Mouse (Mus musculus) liver, adult (tissue): ENCODE measurements around the gene Gm5269.

Experiments
- GATA4 ChIP-seq: IDR thresholded peaks from 2 replicates; pipeline ENCODE4 v1.6.1; 2014; ENCODE audit warnings: mild to moderate bottlenecking, low read length; ENCODE audit not compliant: insufficient replicate concordance

The Gm5269 gene

GRCm38 (mm10) chr1:45890173-45890572 lies at the start of gene Gm5269:
Gene Gm5269 (minus strand): TSS chr1:45890273.
- no peak for TF ChIP-seq GATA4

- TF ChIP-seq GATA4, result no peak
Observed at GRCm38 (mm10) chr1:45931127-45931526, 41.1 kb upstream of the Gm5269 start.

GRCm38 (mm10) chr1:45926911-45927310 lies 36.8 kb upstream of the Gm5269 start:
- TF ChIP-seq GATA4, result no peak

DNA sequence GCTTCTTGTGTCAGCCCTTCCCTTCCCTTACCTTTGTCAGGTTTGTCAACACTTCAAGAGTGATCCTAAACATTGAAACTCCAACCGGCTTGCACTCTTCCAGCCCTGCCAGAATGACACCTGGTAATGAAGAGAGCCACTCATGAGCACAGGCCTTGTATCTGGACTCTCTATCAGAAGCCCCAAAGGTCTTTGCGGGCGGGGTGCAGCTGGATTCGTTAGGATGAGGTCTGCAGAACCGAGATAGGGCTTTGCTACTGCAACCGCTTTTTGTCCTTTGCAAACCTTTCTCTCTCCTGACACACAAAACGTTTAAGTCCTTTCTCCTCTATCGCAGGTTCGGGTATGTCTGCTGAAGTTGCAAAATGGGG lies 36.3 kb upstream of the Gm5269 start, which contains the start of gene Slc40a1:
Gene Slc40a1 (minus strand): TSS at position 131 of the 371 bp plus-strand sequence.
- no peak for TF ChIP-seq GATA4

GRCm38 (mm10) chr1:45925500-45926392 lies 35.7 kb upstream of the Gm5269 start:
- TF ChIP-seq GATA4, result no peak

DNA sequence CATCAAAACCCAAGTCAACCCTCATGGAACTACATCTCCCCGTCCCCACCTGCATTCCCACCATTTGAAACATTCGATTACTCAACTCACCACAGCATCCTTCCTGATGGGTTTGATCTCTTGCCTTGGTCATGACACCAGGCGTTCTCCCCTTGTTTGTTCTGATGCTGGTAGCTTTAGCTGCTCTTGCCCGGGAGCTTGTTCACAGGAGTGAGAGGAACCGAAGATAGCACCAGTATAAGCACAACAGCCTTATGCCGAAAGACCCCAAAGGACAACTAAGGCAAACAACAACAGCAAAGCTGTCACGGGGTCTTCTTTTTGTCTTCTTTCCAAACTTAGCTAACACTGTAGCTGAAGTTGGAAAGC lies 35.0 kb upstream of the Gm5269 start:
- no peak for TF ChIP-seq GATA4

GRCm38 (mm10) chr1:45924516-45924915 lies 34.4 kb upstream of the Gm5269 start:
- TF ChIP-seq GATA4, result no peak

DNA sequence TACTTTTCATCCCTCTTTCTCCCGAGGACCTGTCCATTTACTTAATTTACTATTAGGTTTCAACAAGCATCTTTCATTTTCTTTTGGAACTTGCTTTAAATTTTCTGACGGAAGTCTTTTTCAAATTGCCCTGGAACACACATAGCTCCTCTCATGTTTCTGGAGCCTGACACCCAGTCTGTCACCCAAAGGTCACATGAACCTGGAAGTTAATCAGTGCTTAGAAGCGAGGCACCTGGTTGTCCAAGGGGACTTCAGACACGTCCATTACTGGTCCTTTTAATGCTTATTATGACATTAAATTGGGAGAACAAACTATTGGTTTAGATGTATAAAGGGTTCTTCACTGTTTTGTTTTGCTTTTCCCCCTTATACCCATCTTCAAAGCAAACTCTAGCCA lies 33.2 kb upstream of the Gm5269 start:
- no peak for TF ChIP-seq GATA4

GRCm38 (mm10) chr1:45920703-45921102 lies 30.6 kb upstream of the Gm5269 start:
- TF ChIP-seq GATA4, result no peak

- TF ChIP-seq GATA4, result no peak
Observed at GRCm38 (mm10) chr1:45919752-45920151, 29.7 kb upstream of the Gm5269 start.

DNA sequence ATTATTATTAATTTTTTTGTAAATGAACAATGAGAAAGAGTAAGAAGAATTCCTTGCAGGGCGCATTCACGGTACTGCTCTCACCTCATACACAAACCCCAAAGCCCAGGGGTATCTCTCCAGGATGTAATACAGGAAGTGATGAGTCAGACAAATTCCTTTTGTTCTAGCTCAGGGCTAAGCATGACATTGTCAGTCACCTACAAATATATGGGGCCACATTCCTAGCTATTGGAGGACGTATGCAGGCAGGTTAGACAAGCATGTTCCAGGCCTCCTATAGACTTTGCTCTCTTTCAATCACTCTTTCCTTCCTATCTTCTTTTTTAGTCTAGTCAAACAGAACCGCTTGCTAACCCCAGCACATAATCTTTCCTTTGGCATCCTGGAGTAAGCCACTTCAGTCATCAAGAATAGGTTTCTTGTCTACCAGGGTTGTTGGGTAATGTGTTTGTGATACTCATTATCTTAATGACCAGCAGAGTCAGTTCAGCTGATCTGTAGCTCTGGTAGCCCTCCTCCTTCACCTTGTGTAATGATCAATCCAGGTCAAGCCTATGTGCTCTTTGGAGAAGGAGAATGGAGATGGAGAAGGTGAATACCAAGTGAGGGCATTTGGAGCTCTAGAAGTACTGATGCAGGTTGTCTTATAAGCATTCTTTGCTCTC lies 27.2 kb upstream of the Gm5269 start:
- TF ChIP-seq GATA4, result no peak

- TF ChIP-seq GATA4, result no peak
Observed at GRCm38 (mm10) chr1:45916174-45916573, 26.1 kb upstream of the Gm5269 start.

GRCm38 (mm10) chr1:45914236-45914635 lies 24.2 kb upstream of the Gm5269 start:
- TF ChIP-seq GATA4, result no peak

- peak; percentile 94; the same call in 1 of the 2 replicates for TF ChIP-seq GATA4
Observed at GRCm38 (mm10) chr1:45905107-45905821, 15.2 kb upstream of the Gm5269 start.

- no peak for TF ChIP-seq GATA4
Observed at GRCm38 (mm10) chr1:45904161-45904560, 14.1 kb upstream of the Gm5269 start.

DNA sequence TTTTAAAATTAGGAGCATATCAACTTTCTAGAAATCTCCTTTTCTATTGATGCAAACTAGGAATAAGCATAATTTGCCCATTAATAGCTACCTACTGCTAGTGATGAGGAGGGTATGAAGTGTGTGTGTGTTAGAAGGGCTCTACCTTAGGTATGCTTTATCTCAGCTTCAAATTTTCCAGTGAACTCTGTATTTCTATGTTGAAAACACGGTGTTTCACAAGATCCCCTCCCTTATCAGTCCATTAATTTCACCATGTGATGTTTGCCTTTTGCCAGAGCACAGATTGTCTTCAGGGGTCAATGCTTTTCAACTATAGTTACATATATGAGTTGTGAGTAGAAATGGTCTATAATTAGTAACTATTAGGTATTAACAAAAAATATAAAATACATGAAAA lies 8.0 kb upstream of the Gm5269 start:
- peak; percentile 99 for TF ChIP-seq GATA4
